Mouse (Mus musculus): Measurements from ENCODE around the gene Kcna5. TPM values are rescaled to one million over a fixed set of nuclear protein-coding genes. Genes with fewer than 3 reads are reported as not detected.

The Kcna5 gene
- total RNA-seq, 4 experiments from 2014 or later: 9.0 to 10.0 (median 9.2) TPM

Other genes starting within 250 kb of the Kcna5 start
- 100 to 1,000 TPM; 126 to 148 (median 131) TPM for gene Kcna1, start 111.0 kb upstream of the Kcna5 start, total RNA-seq (2022)
- gene Kcna6, start 205.3 kb upstream of the Kcna5 start, total RNA-seq (2022): 10 to 100 TPM; 73.3 to 81.8 (median 75.4) TPM

Data from left cerebral cortex, adult 8-10 months (tissue).